Mouse (Mus musculus) neutrophil, adult 5-6 weeks (primary cell): ENCODE results near the gene Lrmda. TPM values are rescaled to one million over a fixed set of nuclear protein-coding genes. Genes with fewer than 3 reads are reported as not detected.

Experiments
- ATAC-seq: fragments of 151-379, 151-347 bp; 2 replicates; pipeline ENCODE4 v1.8.0; 2017; ENCODE audit warnings: mild to moderate bottlenecking, moderate TSS enrichment; ENCODE audit not compliant: insufficient number of reproducible peaks, poor library complexity, low FRiP score, severe bottlenecking; ENCODE audit errors: extremely low read depth
- total RNA-seq: library from RNA; stranded (forward); fragments of 200-1000 nt; gene quantifications from 2 replicates; pipeline ENCODE4 v1.2.3, GENCODE M21; 2017

Gene Lrmda
- total RNA-seq, 1 experiment from 2014 or later, result 5.2 TPM

GRCm38 (mm10) chr14:22185452-22185851, 165.9 kb downstream of the Lrmda start:
- no peak for ATAC-seq

DNA sequence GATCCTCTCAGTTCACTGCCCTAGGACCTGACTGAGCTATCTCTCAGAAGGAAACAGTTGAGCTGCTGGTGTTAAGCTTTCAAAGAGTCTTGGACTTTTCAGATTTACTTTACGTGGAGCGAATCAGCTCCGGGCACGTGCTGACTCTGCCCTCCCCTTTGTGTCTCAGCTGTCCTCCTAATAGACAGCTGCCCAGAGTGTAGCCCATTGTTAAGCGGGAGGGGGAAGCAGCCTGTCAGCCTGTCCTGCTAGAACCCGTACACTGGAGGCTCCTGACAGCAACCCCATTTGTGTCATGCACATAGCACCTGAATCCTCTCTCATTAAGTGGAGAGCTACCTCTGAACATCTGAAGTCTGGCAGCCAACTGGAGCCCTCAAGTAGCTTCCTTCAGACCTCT, 170.6 kb downstream of the Lrmda start:
- ATAC-seq, result no peak

GRCm38 (mm10) chr14:22192185-22192584, 172.7 kb downstream of the Lrmda start:
- no peak for ATAC-seq

- no peak for ATAC-seq
These were observed 178.5 kb downstream of the Lrmda start for GRCm38 (mm10) chr14:22198021-22198420.

- no peak for ATAC-seq
These were observed 179.3 kb downstream of the Lrmda start for GRCm38 (mm10) chr14:22198641-22199425.

GRCm38 (mm10) chr14:22201667-22202066, 182.2 kb downstream of the Lrmda start:
- no peak for ATAC-seq

GRCm38 (mm10) chr14:22210601-22211000, 191.1 kb downstream of the Lrmda start:
- no peak for ATAC-seq

GRCm38 (mm10) chr14:22218183-22218582, 198.7 kb downstream of the Lrmda start:
- peak; percentile 56; the same call in 1 of the 2 replicates for ATAC-seq

- ATAC-seq, result no peak
These were observed 202.5 kb downstream of the Lrmda start for GRCm38 (mm10) chr14:22222038-22222437.

GRCm38 (mm10) chr14:22222574-22222973, 203.1 kb downstream of the Lrmda start:
- no peak for ATAC-seq

DNA sequence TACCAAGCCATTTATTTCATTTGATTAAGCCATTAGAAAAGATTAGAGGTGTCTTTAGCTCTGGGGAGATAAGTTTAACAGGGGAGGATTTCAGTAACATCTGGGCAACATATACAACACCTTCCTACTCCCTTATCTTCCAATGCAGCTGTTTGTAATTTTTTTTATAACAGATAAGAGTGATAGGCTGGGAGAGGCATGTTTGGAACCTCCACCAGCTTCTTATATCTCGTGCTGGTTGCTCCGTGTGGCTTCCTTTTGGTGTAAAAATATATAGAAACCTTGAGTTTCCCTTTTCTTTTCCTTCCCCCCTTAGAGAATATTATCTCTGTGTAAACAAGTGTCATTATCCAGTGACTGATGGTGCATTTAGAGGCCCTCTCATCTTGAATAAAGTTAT, 206.7 kb downstream of the Lrmda start:
- ATAC-seq, result no peak

GRCm38 (mm10) chr14:22228253-22228968, 208.9 kb downstream of the Lrmda start:
- ATAC-seq, result no peak

DNA sequence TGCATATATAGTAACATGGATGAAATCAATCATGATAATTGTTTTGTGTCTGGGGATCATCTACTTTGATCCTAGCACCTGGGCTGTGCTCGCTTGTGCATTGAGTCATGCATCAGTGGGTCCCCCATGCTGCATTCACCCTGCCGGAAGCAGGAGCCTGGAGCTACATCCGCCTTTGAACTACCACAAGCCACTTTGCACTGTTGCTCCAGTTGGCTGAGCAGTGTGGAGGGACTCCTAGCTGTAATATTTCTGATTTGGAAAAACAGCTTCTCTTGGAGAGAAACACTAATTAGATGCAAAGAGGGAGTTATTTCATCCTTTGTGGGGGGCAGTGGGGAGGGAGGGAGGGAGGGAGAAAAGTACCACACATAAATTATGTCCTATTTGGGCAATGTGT, 220.8 kb downstream of the Lrmda start:
- ATAC-seq, result no peak

GRCm38 (mm10) chr14:22255458-22255857, 235.9 kb downstream of the Lrmda start:
- no peak for ATAC-seq

GRCm38 (mm10) chr14:22256274-22256673, 236.8 kb downstream of the Lrmda start:
- no peak for ATAC-seq

- ATAC-seq, result no peak
These were observed 240.0 kb downstream of the Lrmda start for GRCm38 (mm10) chr14:22259376-22260032.

- ATAC-seq, result no peak
These were observed 240.5 kb downstream of the Lrmda start for GRCm38 (mm10) chr14:22260033-22260419.

DNA sequence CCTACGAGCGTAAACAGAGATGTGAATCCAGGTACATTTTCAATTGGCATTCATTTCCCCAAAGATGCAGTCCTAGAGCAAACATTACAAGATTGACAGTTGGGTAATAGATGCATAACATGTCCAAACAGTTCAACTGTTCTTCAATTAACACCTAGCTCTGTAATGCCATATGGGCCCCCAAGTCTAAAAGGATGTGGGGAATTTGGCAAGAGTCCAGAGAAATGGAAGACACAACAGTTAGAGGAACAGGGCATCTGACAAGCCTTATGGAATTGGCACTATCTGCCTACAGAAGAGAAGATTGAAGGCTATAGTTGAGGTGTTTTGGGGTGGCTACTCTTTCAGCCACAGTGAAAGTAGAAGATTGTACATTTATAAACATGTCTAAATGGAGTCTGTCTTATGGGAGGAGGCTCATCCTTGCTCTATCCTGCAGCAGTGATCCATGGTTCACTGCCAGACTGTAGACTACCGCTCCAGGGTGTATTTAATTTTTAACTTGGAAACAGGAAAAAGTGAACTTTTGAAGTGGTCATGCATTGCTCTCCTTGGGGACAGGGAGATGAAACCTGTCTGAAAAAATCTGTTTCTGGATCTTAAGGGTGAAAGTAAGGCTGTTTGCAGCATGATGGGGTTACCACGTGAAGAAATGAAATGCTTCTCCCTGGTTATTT, 245.9 kb downstream of the Lrmda start:
- no peak for ATAC-seq

- no peak for ATAC-seq
These were observed 250.3 kb downstream of the Lrmda start for GRCm38 (mm10) chr14:22269812-22270211.
